Mouse (Mus musculus) limb, embryonic 15.5 days (tissue): ENCODE data around the gene Cd163l1. TPM values are rescaled to one million over a fixed set of nuclear protein-coding genes. Genes with fewer than 3 reads are reported as not detected.

ENCODE experiments used
- ATAC-seq: fragments of 200-750 bp; cut with Nextera tagmentation; 2 replicates; pipeline ENCODE4 v1.8.0; 2017; ENCODE audit warnings: low read depth, moderate TSS enrichment; ENCODE audit not compliant: insufficient number of reproducible peaks, low FRiP score, low TSS enrichment
- H3K27ac ChIP-seq: fragments of 300-500 bp; sonication (generic); 2 replicates; pipeline ENCODE4 v1.5.1; 2015; ENCODE audit warnings: moderate library complexity, mild to moderate bottlenecking, inconsistent platforms
- H3K27me3 ChIP-seq: fragments of 300-500 bp; sonication (generic); 2 replicates; pipeline ENCODE4 v1.6.1; 2015; ENCODE audit warnings: inconsistent platforms
- H3K36me3 ChIP-seq: fragments of 300-500 bp; sonication (generic); 2 replicates; pipeline ENCODE4 v1.6.1; 2015; ENCODE audit warnings: inconsistent platforms
- H3K4me1 ChIP-seq: fragments of 300-500 bp; sonication (generic); 2 replicates; pipeline ENCODE4 v1.6.1; 2015; ENCODE audit warnings: inconsistent platforms
- H3K4me2 ChIP-seq: fragments of 300-500 bp; sonication (generic); 2 replicates; pipeline ENCODE4 v1.6.1; 2015; ENCODE audit warnings: mild to moderate bottlenecking, inconsistent platforms
- H3K4me3 ChIP-seq: fragments of 300-500 bp; sonication (generic); 2 replicates; pipeline ENCODE4 v1.5.1; 2015; ENCODE audit warnings: mild to moderate bottlenecking, inconsistent platforms
- H3K9ac ChIP-seq: fragments of 300-500 bp; sonication (generic); 2 replicates; pipeline ENCODE4 v1.6.1; 2015; ENCODE audit warnings: inconsistent platforms
- H3K9me3 ChIP-seq: fragments of 300-500 bp; sonication (generic); 2 replicates; pipeline ENCODE4 v1.6.1; 2016; ENCODE audit warnings: inconsistent platforms
- WGBS: fragments of 180-500 bp; shearing (Covaris S2); methylation state at CpG from one replicate; pipeline ENCODE4 v1.1.7; 2015; 5-methylcytosine and 5-hydroxymethylcytosine counted together
- polyA plus RNA-seq: library from polyadenylated mRNA; unstranded; fragments of >200 nt; fragmentation: Nextera tagmentation; extraction: Ambion mirVana; gene quantifications from 2 replicates; pipeline ENCODE4 v1.2.1, GENCODE M21; 2015

Cd163l1 gene
- polyA plus RNA-seq, 1 experiment from 2014 or later: not detected

DNA sequence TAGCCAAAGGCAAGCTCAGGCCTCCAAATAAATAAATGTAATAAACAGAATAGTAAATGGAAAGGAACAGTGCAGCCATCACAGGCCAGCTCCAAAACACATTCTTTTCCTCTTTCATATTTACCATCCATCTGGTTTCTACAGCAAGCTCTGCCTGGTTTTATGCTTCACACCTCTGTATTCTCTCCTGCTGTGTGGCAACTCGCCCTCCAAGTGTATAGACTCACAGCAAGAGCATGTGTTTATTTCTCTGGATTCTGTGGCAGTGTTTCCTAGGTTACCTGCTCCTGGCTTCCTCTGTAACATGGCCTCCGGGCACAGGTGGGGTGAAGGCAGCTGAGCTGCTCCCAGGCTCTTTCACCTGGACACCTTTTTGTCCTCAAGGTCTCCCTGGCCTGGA is 25.6 kb upstream of the Cd163l1 start:
- no peak for ATAC-seq
- no peak overlapping the region for H3K4me2 ChIP-seq
- no peaks in the 10 kb centered on the region for H3K9me3 ChIP-seq
- no peaks in the 10 kb centered on the region for H3K4me1 ChIP-seq
- H3K4me3 ChIP-seq: no peak overlapping the region
- no peaks in the 10 kb centered on the region for H3K27me3 ChIP-seq
- no peak overlapping the region for H3K27ac ChIP-seq
- H3K36me3 ChIP-seq: no peaks in the 10 kb centered on the region
- H3K9ac ChIP-seq: no peak overlapping the region
- 50% methylated on average over 2 of the region's 2 CpGs for WGBS

DNA sequence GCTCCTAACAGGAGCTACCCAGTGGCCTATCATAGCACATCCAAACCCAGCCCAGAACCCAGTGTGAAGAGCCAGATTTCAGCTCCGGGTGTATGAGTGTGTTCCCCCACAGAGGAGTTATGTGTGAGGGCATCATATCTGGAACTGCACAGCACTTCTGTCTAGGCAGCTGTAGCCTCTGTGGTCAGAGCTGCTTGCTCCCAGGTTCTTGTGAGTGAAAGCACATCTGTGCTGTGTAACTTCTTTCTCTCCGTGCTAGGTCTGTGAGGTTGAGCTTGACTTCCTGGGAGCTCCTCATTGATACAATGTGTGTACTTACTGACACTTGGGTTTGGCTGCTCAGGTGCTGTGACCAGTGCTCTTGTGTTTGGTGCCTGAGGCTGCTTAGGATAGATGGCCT is 25.2 kb upstream of the Cd163l1 start:
- Histone ChIP-seq H3K9ac (no peak overlapping the region), H3K9me3 (no peaks in the 10 kb centered on the region), H3K4me3 (no peak overlapping the region), H3K4me2 (no peak overlapping the region), H3K4me1 (no peaks in the 10 kb centered on the region), H3K27ac (no peak overlapping the region), H3K27me3 (no peaks in the 10 kb centered on the region), H3K36me3 (no peaks in the 10 kb centered on the region)
- ATAC-seq: no peak
- whole genome bisulfite sequencing: 79% methylated on average over 2 of the region's 2 CpGs

DNA sequence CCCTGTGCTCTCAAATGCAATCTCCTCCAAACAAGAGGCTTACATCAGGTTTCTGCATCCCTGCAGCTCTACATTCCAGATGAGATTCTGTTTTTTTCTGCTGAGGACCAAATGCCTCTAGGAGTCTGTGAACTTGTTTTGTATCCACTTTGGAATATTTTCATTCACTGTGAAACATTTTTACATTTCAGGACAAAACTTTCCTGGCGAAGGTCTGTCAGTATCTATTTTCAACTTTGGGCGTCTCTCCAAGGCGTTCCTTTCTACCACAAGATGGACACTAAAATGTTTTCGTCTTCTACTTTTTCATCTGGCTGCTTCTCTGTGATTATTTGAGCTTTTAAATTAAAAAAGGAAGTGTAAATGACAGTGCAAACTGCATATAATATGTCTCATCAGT is 24.0 kb upstream of the Cd163l1 start:
- Histone ChIP-seq H3K4me1 (no peaks in the 10 kb centered on the region), H3K4me2 (no peak overlapping the region), H3K4me3 (no peak overlapping the region), H3K9ac (no peak overlapping the region), H3K9me3 (no peaks in the 10 kb centered on the region), H3K36me3 (no peaks in the 10 kb centered on the region), H3K27ac (no peak overlapping the region), H3K27me3 (no peaks in the 10 kb centered on the region)
- ATAC-seq: no peak
- 82% methylated on average over 4 of the region's 4 CpGs for WGBS

DNA sequence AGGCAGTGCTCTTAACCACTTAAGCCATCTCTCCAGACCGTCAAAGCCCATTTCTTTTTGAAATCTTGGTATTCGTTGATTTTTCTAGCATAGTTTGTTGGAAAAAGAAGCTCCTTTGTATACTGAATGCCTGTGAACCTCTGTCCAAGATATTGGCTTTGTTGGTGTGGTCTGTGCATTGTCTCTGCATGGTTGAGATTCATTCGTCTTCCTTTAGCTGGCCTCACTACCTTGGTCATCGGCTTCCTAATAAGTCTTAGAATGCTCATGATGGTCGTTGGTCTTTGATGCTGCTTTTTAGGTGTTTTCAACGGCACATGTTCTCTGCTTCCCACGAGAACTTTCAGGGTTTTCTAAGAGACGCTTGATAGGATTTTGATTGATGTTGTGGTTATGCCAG is 22.1 kb upstream of the Cd163l1 start:
- Histone ChIP-seq H3K9ac (no peak overlapping the region), H3K27me3 (no peaks in the 10 kb centered on the region), H3K4me1 (no peaks in the 10 kb centered on the region), H3K9me3 (no peaks in the 10 kb centered on the region), H3K36me3 (no peaks in the 10 kb centered on the region), H3K27ac (no peak overlapping the region), H3K4me3 (no peak overlapping the region), H3K4me2 (no peak overlapping the region)
- no peak for ATAC-seq
- WGBS: 77% methylated on average over 8 of the region's 8 CpGs

DNA sequence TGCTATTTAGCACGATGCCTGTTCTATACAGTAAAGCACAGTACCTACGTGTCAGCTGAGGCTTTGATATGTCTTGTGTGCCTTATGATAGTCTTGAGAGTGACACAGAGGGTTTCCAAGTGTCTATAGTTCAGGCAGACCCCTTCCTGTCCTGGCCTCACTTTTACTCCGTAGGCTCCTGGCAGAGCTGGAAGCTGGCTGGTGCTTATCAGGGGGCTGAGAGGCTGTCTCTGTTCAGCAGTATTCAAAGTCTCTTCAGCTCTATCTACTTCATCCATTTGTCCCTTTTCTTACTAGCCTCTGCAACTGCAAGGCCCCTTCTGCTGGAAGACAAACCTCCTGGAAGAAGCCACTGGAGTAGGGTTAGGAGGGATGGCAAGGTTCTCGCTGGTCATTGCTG is 17.0 kb upstream of the Cd163l1 start:
- 86% methylated on average over 4 of the region's 4 CpGs for WGBS
- H3K4me1 ChIP-seq: no peaks in the 10 kb centered on the region
- H3K9ac ChIP-seq: no peak overlapping the region
- H3K4me2 ChIP-seq: no peak overlapping the region
- H3K9me3 ChIP-seq: no peaks in the 10 kb centered on the region
- H3K4me3 ChIP-seq: no peak overlapping the region
- H3K27me3 ChIP-seq: no peaks in the 10 kb centered on the region
- no peak overlapping the region for H3K27ac ChIP-seq
- ATAC-seq: no peak
- no peaks in the 10 kb centered on the region for H3K36me3 ChIP-seq

DNA sequence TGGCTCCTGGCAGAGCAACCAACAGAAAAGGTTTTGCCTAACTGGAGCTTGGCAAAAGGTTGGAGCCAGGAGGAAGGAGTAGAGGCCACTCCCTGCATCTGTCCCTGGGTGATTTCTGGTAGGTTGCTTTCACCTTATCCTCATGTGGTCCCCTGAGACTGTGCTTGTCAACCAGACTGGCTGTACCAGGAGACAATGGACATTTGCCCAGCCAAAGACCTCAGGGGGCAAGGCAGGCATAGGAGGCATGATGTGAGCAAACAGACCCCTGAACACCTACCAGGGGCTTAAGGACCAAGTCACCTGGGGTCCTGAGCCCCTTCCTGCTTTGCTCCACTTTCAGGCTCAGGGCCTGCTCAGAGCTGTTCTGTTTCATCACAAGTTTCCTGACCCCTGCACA is 12.2 kb upstream of the Cd163l1 start, which contains the start of gene Olfr524:
Gene Olfr524, minus strand, starts transcription at position 101 of the 400 bp plus-strand sequence.
- Histone ChIP-seq H3K9ac (no peak within 1 kb of the TSS), H3K9me3 (no peaks in the 10 kb centered on the region), H3K4me1 (no peaks in the 10 kb centered on the region), H3K27me3 (no peaks in the 10 kb centered on the region), H3K4me3 (no peak within 1 kb of the TSS), H3K27ac (no peak within 1 kb of the TSS), H3K36me3 (no peaks in the 10 kb centered on the region), H3K4me2 (no peak within 1 kb of the TSS)
- no peak for ATAC-seq

DNA sequence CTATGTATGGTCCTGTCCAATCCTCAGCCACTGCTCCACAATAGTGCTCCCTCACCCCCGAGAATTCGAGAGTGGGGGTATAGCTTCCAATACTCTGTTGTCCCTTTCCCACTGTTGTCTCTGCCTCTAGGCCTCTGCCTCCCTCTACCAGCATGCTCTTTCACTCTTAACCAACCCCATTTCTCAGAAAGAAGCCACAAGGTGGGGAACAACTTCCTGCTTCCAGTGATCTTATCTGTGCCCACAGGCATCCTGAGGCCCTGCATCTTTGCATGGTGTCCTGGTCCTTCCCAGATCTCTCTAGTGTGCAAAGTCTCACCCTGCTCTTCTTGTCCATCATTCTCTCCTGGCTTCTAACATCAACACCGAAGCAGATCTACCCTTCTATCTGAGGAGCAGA is 11.2 kb upstream of the Cd163l1 start:
- Histone ChIP-seq H3K9me3 (no peaks in the 10 kb centered on the region), H3K4me1 (no peaks in the 10 kb centered on the region), H3K4me2 (no peak overlapping the region), H3K9ac (no peak overlapping the region), H3K4me3 (no peak overlapping the region), H3K36me3 (no peaks in the 10 kb centered on the region), H3K27ac (no peak overlapping the region), H3K27me3 (no peaks in the 10 kb centered on the region)
- ATAC-seq: no peak
- 73% methylated on average over 3 of the region's 3 CpGs for WGBS

DNA sequence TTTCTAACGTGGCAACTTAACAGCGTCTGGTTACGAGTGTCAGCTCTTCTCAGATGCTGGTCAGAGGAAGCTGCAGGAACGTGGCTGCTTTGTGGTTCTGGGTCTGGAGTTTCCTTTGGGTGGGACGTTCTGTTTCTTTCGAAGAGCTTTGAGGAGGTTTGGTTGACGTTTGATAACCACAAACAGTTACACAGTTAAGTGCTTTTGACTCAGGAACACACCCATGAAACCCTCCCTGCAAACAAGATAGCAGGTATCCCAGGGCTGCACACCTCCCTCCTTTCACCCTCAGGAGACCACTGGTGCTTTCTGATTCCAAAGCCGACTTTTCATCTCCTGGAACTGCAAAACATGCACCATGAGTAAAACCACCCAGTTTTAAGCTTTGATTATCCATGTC is 9.9 kb upstream of the Cd163l1 start:
- H3K9me3 ChIP-seq: no peaks in the 10 kb centered on the region
- H3K27me3 ChIP-seq: no peaks in the 10 kb centered on the region
- H3K36me3 ChIP-seq: no peaks in the 10 kb centered on the region
- no peak overlapping the region for H3K27ac ChIP-seq
- no peak for ATAC-seq
- WGBS: 73% methylated on average over 8 of the region's 8 CpGs
- no peaks in the 10 kb centered on the region for H3K4me1 ChIP-seq
- no peak overlapping the region for H3K4me3 ChIP-seq
- no peak overlapping the region for H3K4me2 ChIP-seq
- H3K9ac ChIP-seq: no peak overlapping the region

DNA sequence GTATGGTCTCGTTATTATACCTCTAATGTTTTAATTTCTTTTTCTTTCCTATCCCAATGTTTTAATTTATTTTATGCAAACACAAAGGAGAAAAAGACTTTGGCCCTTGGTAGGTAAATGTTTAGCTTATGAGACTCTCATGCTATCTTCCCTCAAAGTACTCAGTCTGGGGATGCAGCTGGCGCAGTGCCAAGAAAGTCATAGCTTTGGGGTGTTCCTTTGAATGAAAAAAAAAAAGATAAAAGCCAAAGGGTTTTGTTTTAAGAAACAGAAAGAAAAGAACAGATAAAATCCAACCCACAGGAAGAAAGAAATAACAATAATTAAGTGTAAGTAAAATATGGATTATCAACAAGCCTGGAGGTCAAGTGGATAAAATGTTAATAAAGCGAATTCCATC is 9.4 kb upstream of the Cd163l1 start:
- H3K9ac ChIP-seq: no peak overlapping the region
- H3K36me3 ChIP-seq: no peaks in the 10 kb centered on the region
- ATAC-seq: no peak
- WGBS: 80% methylated on average over 3 of the region's 3 CpGs
- no peak overlapping the region for H3K4me2 ChIP-seq
- no peaks in the 10 kb centered on the region for H3K27me3 ChIP-seq
- H3K4me3 ChIP-seq: no peak overlapping the region
- H3K4me1 ChIP-seq: no peaks in the 10 kb centered on the region
- no peaks in the 10 kb centered on the region for H3K9me3 ChIP-seq
- no peak overlapping the region for H3K27ac ChIP-seq

DNA sequence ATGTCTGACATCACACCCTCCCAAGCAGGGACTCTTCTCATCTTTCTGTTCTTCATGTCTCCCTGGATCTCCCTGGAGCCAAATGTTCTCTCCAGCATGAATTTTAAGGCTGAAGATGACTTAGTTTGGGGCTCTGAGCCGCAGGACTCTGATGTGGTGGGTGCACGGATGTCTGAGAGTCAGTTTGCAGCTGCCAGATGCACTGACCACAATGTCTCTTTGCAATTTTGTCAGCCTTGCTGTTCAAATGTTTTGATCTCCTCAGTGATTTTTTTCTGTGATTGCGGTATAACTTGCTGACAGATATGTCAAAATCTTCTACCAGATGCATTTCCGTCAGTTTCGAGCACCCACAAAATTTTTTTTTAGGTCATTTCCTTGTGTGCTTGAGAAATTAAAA is 4.2 kb upstream of the Cd163l1 start:
- H3K4me1 ChIP-seq: no peaks in the 10 kb centered on the region

DNA sequence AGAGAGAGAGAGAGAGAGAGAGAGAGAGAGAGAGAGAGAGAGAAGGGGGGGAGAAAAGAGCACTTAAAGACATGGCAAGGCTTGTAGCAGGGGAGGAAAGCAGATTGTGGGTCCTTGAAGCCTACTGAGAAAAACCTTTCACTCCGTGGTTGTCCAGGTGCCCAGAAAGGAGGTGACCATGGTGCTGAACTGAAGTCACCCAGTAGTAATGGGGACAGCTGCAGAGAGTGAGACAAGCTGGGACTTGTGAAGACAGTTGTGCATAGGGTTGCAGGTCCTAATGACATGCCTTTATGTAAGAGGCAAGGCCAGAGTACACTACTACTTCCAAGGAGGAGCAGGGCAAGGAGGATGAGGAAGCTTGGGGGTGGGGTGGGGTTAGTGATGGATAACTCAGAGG is 1.2 kb downstream of the Cd163l1 start:
- Histone ChIP-seq H3K9ac (no peak overlapping the region), H3K9me3 (no peaks in the 10 kb centered on the region), H3K4me3 (no peak overlapping the region), H3K4me2 (no peak overlapping the region), H3K4me1 (no peaks in the 10 kb centered on the region), H3K27ac (no peak overlapping the region), H3K27me3 (no peaks in the 10 kb centered on the region), H3K36me3 (no peaks in the 10 kb centered on the region)
- ATAC-seq: no peak
- WGBS: 5% methylated on average over 1 of the region's 1 CpGs

More for the DNA sequence above, 4.2 kb upstream of the Cd163l1 start:
- H3K9me3 ChIP-seq: no peaks in the 10 kb centered on the region
- H3K9ac ChIP-seq: no peak overlapping the region
- WGBS: 79% methylated on average over 5 of the region's 5 CpGs
- H3K4me2 ChIP-seq: no peak overlapping the region
- no peak for ATAC-seq
- no peak overlapping the region for H3K27ac ChIP-seq
- H3K27me3 ChIP-seq: no peaks in the 10 kb centered on the region
- H3K36me3 ChIP-seq: no peaks in the 10 kb centered on the region
- H3K4me3 ChIP-seq: no peak overlapping the region

DNA sequence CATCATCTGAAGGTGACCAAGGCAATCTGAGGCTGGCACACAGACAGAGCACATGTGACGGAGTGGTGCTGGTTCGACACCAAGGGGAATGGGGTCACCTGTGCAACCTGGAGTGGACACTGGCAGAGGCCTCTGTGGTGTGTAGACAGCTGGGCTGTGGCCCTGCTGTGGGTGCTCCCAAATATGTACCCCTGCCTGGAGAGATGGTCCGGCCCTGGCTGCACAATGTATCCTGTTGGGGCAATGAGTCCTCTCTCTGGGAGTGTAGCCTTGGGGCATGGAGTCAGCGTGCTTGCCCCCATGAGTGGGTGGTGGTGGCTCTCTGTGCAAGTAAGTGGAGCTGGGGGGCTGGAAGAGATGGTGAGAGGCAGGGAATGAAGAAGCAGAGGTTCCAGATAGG is 2.3 kb downstream of the Cd163l1 start:
- no peaks in the 10 kb centered on the region for H3K27me3 ChIP-seq
- no peak for ATAC-seq
- H3K4me1 ChIP-seq: no peaks in the 10 kb centered on the region
- no peak overlapping the region for H3K9ac ChIP-seq
- no peak overlapping the region for H3K27ac ChIP-seq
- no peaks in the 10 kb centered on the region for H3K9me3 ChIP-seq
- 83% methylated on average over 4 of the region's 4 CpGs for WGBS
- no peak overlapping the region for H3K4me2 ChIP-seq
- no peak overlapping the region for H3K4me3 ChIP-seq
- no peaks in the 10 kb centered on the region for H3K36me3 ChIP-seq

DNA sequence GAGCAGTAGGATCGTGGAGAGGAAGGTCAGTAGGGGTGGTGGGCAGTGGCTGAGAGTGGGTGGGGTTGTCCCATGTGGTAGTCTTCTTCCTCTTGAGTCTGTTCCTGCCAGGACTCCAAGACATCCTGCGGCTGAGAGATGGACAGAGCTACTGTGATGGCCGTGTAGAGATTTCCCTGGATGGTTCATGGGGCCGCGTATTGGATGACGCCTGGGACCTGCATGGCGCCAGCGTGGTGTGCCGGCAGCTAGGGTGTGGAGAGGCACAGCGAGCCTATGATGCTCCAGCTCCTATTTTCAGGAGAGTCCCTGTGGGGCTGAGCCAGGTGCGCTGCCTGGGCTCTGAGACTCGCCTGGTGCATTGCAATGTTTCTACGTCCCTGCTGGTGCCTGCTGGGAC is 6.1 kb downstream of the Cd163l1 start:
- H3K9me3 ChIP-seq: no peaks in the 10 kb centered on the region
- ATAC-seq: no peak
- no peaks in the 10 kb centered on the region for H3K27me3 ChIP-seq
- H3K4me1 ChIP-seq: no peaks in the 10 kb centered on the region
- H3K9ac ChIP-seq: no peak overlapping the region
- no peaks in the 10 kb centered on the region for H3K36me3 ChIP-seq
- no peak overlapping the region for H3K27ac ChIP-seq
- H3K4me3 ChIP-seq: no peak overlapping the region
- H3K4me2 ChIP-seq: no peak overlapping the region
- 85% methylated on average over 13 of the region's 13 CpGs for WGBS
